Mouse (Mus musculus) myocyte (in vitro differentiated cells): ENCODE results near the gene Has1.

Experiments
- CEBPB ChIP-seq: IDR thresholded peaks from 2 replicates; pipeline ENCODE4 v1.6.1; 2011; ENCODE audit warnings: mild to moderate bottlenecking, moderate library complexity; ENCODE audit not compliant: poor library complexity, insufficient read depth, severe bottlenecking
- E2F4 ChIP-seq: IDR thresholded peaks from one replicate; pipeline ENCODE4 v1.6.1; 2011; ENCODE audit warnings: mild to moderate bottlenecking, control low read depth, moderate library complexity; ENCODE audit not compliant: insufficient read depth
- MAX ChIP-seq: IDR thresholded peaks from one replicate; pipeline ENCODE4 v1.6.1; 2011; ENCODE audit warnings: low read depth, mild to moderate bottlenecking, control low read depth
- MYOD1 ChIP-seq, 3 experiments: IDR thresholded peaks; one replicate each; pipeline ENCODE4 v1.6.1; 2011; ENCODE audit warnings: control low read depth in 2 of 3, low read depth in 2 of 3, mild to moderate bottlenecking in 2 of 3, moderate library complexity in 1 of 3; ENCODE audit not compliant: insufficient read length in 2 of 3, control insufficient read depth in 1 of 3
- MYOG ChIP-seq, 3 experiments: IDR thresholded peaks; one replicate each; pipeline ENCODE4 v1.6.1; 2011; ENCODE audit warnings: control low read depth in 2 of 3, low read depth in 2 of 3, mild to moderate bottlenecking in 2 of 3; ENCODE audit not compliant: insufficient read length in 2 of 3, control insufficient read depth in 1 of 3, insufficient read depth in 1 of 3
- POLR2A ChIP-seq: IDR thresholded peaks from one replicate; pipeline ENCODE4 v1.6.1; 2011; ENCODE audit warnings: low read depth, mild to moderate bottlenecking, control low read depth, moderate library complexity; ENCODE audit not compliant: insufficient read length
- POLR2AphosphoS2 ChIP-seq: IDR thresholded peaks from one replicate; pipeline ENCODE4 v1.6.1; 2011; ENCODE audit warnings: low read depth, control low read depth; ENCODE audit not compliant: insufficient read length
- REST ChIP-seq: IDR thresholded peaks from one replicate; pipeline ENCODE4 v1.6.1; 2011; ENCODE audit warnings: mild to moderate bottlenecking, control low read depth, moderate library complexity; ENCODE audit not compliant: insufficient read depth, insufficient read length
- SRF ChIP-seq: IDR thresholded peaks from one replicate; pipeline ENCODE4 v1.6.1; 2011; ENCODE audit warnings: low read depth; ENCODE audit not compliant: control insufficient read depth, insufficient read length
- TCF12 ChIP-seq: IDR thresholded peaks from one replicate; pipeline ENCODE4 v1.6.1; 2011; ENCODE audit warnings: mild to moderate bottlenecking, control low read depth; ENCODE audit not compliant: poor library complexity, insufficient read depth, severe bottlenecking
- TCF3 ChIP-seq: IDR thresholded peaks from one replicate; pipeline ENCODE4 v1.6.1; 2011; ENCODE audit warnings: low read depth, control low read depth; ENCODE audit not compliant: insufficient read length
- USF1 ChIP-seq: IDR thresholded peaks from one replicate; pipeline ENCODE4 v1.6.1; 2011; ENCODE audit warnings: low read depth, mild to moderate bottlenecking, control low read depth, moderate library complexity

DNA sequence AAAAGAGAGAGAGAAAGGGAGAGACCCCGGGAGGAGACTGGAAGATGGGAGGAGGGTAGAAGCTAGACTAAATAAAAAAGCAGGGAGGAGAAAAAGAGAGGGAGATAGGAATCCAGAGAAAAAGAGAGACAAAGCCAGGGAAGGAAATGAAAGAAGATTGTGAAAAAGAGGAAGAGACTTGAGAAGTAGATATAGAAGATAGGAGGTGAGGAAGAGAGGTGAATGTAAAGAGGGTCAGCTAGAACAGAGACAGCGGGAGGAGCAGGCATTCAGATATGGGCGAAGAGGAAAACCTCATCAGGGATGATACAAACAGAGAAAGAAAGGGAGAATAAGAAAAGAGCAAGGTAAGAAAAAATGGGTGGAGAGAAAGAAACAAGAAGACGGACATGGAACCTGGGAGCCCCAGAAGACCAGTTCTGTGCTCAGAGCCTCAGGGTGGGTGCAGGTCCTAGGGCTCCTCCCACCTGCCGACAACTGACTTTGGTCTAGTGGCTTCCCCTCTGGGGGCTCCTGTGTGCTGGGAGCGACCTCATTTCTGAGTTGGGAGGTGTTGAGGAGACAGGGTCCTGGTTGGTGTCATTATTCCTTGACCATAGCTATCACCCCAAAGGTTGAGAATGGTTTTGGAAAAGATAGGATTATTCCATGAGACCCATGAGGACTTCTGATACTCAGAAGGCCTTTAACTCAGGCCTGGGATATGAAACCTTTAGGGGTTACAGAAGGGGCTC is 25.8 kb downstream of the Has1 start:
- TF ChIP-seq POLR2A (no peak), USF1 (no peak), MYOG (IDR thresholded peaks at IDR 0.05; ENCODE audit: control insufficient read depth in 1 of 3, insufficient read depth in 1 of 3, insufficient read length in 2 of 3, low read depth in 2 of 3) (no peak), E2F4 (no peak), TCF12 (no peak), POLR2AphosphoS2 (no peak), MAX (no peak), REST (no peak), CEBPB (no peak), MYOD1 (IDR thresholded peaks at IDR 0.05; ENCODE audit: control insufficient read depth in 1 of 3, insufficient read length in 2 of 3, low read depth in 2 of 3) (no peak), SRF (no peak), TCF3 (no peak)
